Mouse (Mus musculus) liver, adult 2 months (tissue): Measurements from ENCODE around the gene Tcf25. TPM values are rescaled to one million over a fixed set of nuclear protein-coding genes. Genes with fewer than 3 reads are reported as not detected.

Experiments used
- DNase-seq: peaks from one replicate; pipeline ENCODE4 v3.0.0-alpha.2; 2011; ENCODE audit warnings: low read depth, low spot score; ENCODE audit errors: extremely low read depth
- H3K27ac ChIP-seq: fragments of 200-500 bp; replicated peaks from 2 replicates; pipeline ENCODE4 v1.5.1; 2012; ENCODE audit warnings: low read depth, mild to moderate bottlenecking, control low read depth, inconsistent platforms, low read length; ENCODE audit not compliant: insufficient read depth
- H3K27me3 ChIP-seq: fragments of 200-500 bp; 2 replicates; pipeline ENCODE4 v1.6.1; 2012; ENCODE audit warnings: mild to moderate bottlenecking, moderate library complexity, low read length, inconsistent platforms; ENCODE audit not compliant: control insufficient read depth, insufficient read depth
- H3K36me3 ChIP-seq: fragments of 200-500 bp; 2 replicates; pipeline ENCODE4 v1.6.1; 2012; ENCODE audit warnings: low read length, inconsistent platforms; ENCODE audit not compliant: control insufficient read depth, insufficient read depth
- H3K4me1 ChIP-seq: fragments of 200-500 bp; 2 replicates; pipeline ENCODE4 v1.6.1; 2011; ENCODE audit warnings: low read length; ENCODE audit not compliant: control insufficient read depth, insufficient read depth
- H3K4me3 ChIP-seq: fragments of 200-500 bp; 2 replicates; pipeline ENCODE4 v1.5.1; 2011; ENCODE audit warnings: low read depth, mild to moderate bottlenecking, control low read depth, low read length, moderate library complexity; ENCODE audit not compliant: insufficient read depth
- H3K79me2 ChIP-seq: fragments of 200-500 bp; 2 replicates; pipeline ENCODE4 v1.6.1; 2012; ENCODE audit warnings: inconsistent platforms, mild to moderate bottlenecking, low read length, moderate library complexity; ENCODE audit not compliant: control insufficient read depth, insufficient read depth
- H3K9ac ChIP-seq: fragments of 200-500 bp; 2 replicates; pipeline ENCODE4 v1.6.1; 2012; ENCODE audit warnings: low read depth, mild to moderate bottlenecking, control low read depth, inconsistent platforms, low read length
- CTCF ChIP-seq: fragments of 200-500 bp; IDR thresholded peaks from 2 replicates; pipeline ENCODE4 v1.5.1; 2011; ENCODE audit warnings: low read depth, low read length, control low read depth
- POLR2A ChIP-seq: fragments of 200-500 bp; IDR thresholded peaks from 2 replicates; pipeline ENCODE4 v1.6.1; 2011; ENCODE audit warnings: low read length, control low read depth; ENCODE audit not compliant: insufficient read depth; ENCODE audit errors: extremely low read depth
- WGBS: fragments of 180-500 bp; shearing (Covaris S2); methylation state at CpG from one replicate; pipeline ENCODE4 v1.1.7; 2018; 5-methylcytosine and 5-hydroxymethylcytosine counted together
- polyA plus RNA-seq: library from polyadenylated mRNA; depleted of rRNA; stranded (reverse); fragments of >200 nt; gene quantifications from 2 replicates; pipeline ENCODE4 v1.2.3, GENCODE M21; 2012
- total RNA-seq: library from RNA; depleted of rRNA; stranded (reverse); fragments of >200 nt; gene quantifications from 2 replicates; pipeline ENCODE4 v1.2.3, GENCODE M21; 2014

Gene Tcf25
- total and polyA plus RNA-seq, 2 experiments, result 86.7 to 117 TPM

DNA sequence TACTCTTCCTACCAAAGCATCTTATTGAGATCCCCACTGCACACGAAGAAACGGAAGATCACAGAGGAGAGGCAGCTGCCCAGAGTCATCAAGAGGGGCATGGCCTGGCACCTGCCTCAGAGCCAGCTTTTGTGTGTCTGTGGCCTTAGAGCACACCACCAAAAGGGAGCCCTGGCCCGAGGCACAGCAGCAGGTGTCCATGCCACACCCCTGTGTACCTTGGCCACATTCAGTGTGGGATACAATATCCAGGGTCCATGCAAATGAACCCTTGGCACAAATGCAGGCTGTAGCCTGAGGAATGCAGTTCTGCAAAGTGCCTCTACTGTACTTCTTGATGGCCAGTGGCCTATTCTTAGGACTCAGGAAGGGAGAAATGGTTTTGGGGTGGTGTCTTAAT is 36.1 kb upstream of the Tcf25 start:
- no peak overlapping the region for H3K27ac ChIP-seq
- TF ChIP-seq POLR2A (no peak), CTCF (no peak)
- no peaks in the 10 kb centered on the region for H3K4me1 ChIP-seq
- no peak overlapping the region for H3K9ac ChIP-seq
- H3K79me2 ChIP-seq, result no peaks in the 10 kb centered on the region
- DNase-seq, result no peak
- H3K27me3 ChIP-seq, result peaks cover 4% of the 10 kb centered on the region; the same call in 1 of the 2 replicates
- no peak overlapping the region for H3K4me3 ChIP-seq
- 67% methylated on average over 3 of the region's 3 CpGs for WGBS
- H3K36me3 ChIP-seq, result no peaks in the 10 kb centered on the region

DNA sequence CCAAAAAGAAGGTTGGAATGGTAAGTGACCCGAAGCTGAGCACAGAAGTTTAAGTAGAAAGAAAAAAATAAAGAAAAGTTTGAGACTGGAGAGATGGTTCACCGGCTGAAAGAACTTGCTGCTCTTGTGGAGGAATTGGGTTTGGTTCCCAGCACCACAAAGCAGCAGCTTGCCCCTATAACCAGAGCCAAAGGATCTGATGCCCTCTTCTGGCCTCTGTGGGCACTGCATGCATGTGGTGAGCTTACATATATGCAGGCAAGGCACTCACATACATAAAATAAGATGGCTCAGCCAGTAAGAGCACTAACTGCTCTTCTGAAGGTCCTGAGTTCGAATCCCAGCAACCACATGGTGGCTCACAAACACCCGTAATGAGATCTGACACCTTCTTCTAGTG is 33.5 kb upstream of the Tcf25 start:
- no peaks in the 10 kb centered on the region for H3K36me3 ChIP-seq
- TF ChIP-seq CTCF (peak; percentile 34; the same call in 1 of the 2 replicates), POLR2A (no peak)
- H3K4me1 ChIP-seq, result no peaks in the 10 kb centered on the region
- no peak overlapping the region for H3K4me3 ChIP-seq
- H3K27me3 ChIP-seq, result no peaks in the 10 kb centered on the region
- WGBS, result 98% methylated on average over 4 of the region's 4 CpGs
- no peaks in the 10 kb centered on the region for H3K79me2 ChIP-seq
- no peak overlapping the region for H3K27ac ChIP-seq
- no peak overlapping the region for H3K9ac ChIP-seq
- no peak for DNase-seq

DNA sequence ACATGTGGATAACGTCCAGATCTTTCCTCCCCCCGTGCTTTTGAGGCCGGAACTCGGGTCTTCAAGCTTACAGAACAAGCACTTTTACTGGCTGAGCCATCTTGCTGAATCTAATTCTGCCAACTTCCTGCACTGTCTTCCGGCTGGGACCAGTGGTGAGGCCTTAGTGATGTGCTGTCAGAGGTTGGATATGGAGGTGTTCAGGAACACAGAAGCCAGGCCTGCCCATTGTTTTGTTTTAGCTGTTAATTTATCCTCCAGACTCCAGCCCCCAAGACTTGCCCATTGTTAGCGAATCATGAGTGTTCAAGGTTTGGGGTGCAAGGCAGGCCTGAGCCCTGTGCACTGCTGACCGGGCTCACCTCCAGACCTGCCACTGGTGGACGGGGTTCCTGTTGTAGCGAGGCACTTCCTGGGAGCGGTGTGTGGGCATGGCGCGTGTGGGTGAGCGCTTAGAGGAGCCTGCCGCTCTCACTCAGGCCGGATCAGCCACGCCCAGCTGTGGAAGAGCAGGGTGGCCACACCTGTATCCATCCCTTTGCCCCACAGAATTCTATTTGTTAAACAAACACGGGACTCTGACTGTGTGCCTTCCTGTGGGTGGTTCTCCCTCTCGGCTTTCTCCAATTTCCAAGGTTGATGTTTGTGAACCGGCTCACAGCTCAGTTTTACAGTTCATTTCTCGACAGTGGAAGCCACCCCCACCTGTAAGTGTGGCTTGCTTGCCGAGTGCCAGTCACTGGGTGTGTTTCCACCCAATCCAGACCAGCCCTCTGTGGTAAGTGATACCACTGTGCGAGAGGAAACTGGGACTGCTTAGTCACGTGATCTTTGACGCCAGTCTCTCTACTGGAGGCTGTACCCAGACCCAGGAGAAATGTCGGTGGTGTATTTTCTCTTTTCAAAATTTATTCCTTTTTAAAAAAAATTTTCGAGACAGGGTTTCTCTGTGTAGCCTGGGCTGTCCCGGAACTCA is 32.2 kb upstream of the Tcf25 start:
- DNase-seq, result no peak
- H3K4me3 ChIP-seq, result no peak overlapping the region
- 49% methylated on average over 27 of the region's 27 CpGs for WGBS

DNA sequence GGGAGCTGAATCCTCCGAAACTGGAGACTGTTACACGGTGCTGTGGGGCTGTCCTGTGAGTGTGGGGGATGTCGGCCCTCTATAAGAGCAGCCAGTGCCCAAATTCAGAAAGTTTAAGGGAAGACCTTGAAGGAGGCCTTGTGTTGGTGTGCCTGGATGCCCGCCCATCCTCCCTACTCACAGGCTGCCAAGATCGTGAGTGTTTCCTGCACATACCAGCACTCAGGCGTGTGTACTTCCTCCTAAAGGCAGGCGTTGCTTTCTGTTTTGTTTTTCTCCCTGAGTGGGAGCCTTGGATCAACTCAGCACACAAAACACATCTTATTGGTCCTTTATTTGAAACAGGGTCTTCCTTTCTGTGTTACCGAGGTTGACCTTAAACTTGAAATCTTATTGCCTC is 31.3 kb upstream of the Tcf25 start:
- H3K4me3 ChIP-seq, result no peak overlapping the region
- no peak overlapping the region for H3K9ac ChIP-seq
- no peaks in the 10 kb centered on the region for H3K36me3 ChIP-seq
- no peak overlapping the region for H3K27ac ChIP-seq
- no peak for TF ChIP-seq POLR2A
- TF ChIP-seq CTCF, result no peak
- H3K79me2 ChIP-seq, result no peaks in the 10 kb centered on the region
- H3K27me3 ChIP-seq, result no peaks in the 10 kb centered on the region
- no peaks in the 10 kb centered on the region for H3K4me1 ChIP-seq
- WGBS, result 71% methylated on average over 8 of the region's 8 CpGs
- DNase-seq, result no peak

More for the DNA sequence above, 32.2 kb upstream of the Tcf25 start:
- Histone ChIP-seq H3K36me3 (no peaks in the 10 kb centered on the region), H3K9ac (no peak overlapping the region), H3K4me1 (no peaks in the 10 kb centered on the region), H3K27ac (no peak overlapping the region), H3K27me3 (no peaks in the 10 kb centered on the region), H3K79me2 (no peaks in the 10 kb centered on the region)
- no peak for TF ChIP-seq POLR2A
- TF ChIP-seq CTCF, result no peak

DNA sequence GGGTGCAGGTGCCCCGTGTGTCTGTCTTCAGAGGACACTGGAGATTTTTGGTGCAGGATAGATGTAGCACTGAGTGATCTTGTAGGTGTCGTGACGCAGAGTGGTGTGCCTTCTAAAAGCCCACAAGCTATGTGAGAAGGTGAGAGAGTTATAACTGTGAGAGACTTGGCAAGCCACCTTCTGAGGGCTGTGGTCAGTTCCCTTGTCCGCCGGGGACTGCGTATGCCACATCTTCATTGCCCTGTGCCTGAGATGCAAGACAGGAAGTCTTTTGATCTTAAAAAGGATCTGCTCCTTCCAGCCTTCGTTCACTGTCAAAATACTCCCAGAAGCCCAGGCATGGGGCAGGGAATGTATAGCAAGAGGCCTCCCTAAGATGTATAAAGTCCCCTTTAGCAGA is 30.6 kb upstream of the Tcf25 start:
- no peak for TF ChIP-seq CTCF
- TF ChIP-seq POLR2A, result no peak
- Histone ChIP-seq H3K27ac (no peak overlapping the region), H3K4me3 (no peak overlapping the region), H3K27me3 (no peaks in the 10 kb centered on the region), H3K9ac (no peak overlapping the region), H3K4me1 (no peaks in the 10 kb centered on the region), H3K79me2 (no peaks in the 10 kb centered on the region), H3K36me3 (no peaks in the 10 kb centered on the region)
- WGBS, result 78% methylated on average over 7 of the region's 7 CpGs
- no peak for DNase-seq

DNA sequence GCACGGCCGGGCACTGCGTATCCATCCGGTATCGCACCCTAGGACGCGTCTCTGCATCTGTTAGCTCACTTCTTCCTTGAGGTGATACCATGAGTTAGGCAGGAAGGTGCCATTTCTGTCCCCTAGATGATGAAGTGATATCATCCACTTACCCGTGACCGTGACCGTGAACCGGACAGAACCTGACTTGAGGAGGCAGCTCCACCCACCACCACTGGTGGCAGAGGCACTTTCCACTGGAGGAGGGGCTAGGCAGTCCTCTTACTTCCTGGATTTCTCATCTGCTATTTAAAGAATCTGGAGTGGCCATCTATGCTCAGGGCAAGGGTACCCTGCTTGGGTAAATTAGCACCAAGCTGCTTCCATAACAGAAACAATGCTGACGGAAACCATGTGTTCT is 30.1 kb upstream of the Tcf25 start:
- H3K4me3 ChIP-seq, result no peak overlapping the region
- H3K27me3 ChIP-seq, result no peaks in the 10 kb centered on the region
- no peaks in the 10 kb centered on the region for H3K79me2 ChIP-seq
- DNase-seq, result no peak
- WGBS, result 90% methylated on average over 12 of the region's 12 CpGs
- TF ChIP-seq CTCF (no peak), POLR2A (no peak)
- H3K4me1 ChIP-seq, result no peaks in the 10 kb centered on the region
- H3K27ac ChIP-seq, result no peak overlapping the region
- H3K36me3 ChIP-seq, result no peaks in the 10 kb centered on the region
- no peak overlapping the region for H3K9ac ChIP-seq
